Mouse (Mus musculus): ENCODE measurements around the gene Man2b2. TPM values are rescaled to one million over a fixed set of nuclear protein-coding genes. Genes with fewer than 3 reads are reported as not detected.
"Not testable (repeated sequence)": the region's sequence is repeated elsewhere in the genome, so short reads cannot be mapped to it uniquely, and the experiment has no call there.

Gene Man2b2
- total RNA-seq, 2 experiments from 2014 or later: 29.6 to 30.6 TPM

GRCm38 (mm10) chr5:36840092-36840491, 9.6 kb upstream of the Man2b2 start:
- no peak for DNase-seq (ENCODE audit: low spot score in 2 of 2)
- intact Hi-C loops (cut with DNase I): no loop called here

- intact Hi-C loops (cut with DNase I): loop anchor here (5.0 to 10.0 kb wide), 4 partner anchors 83 to 265 kb away; no protein-coding TSS in a partner anchor
- DNase-seq (ENCODE audit: low spot score in 2 of 2): no peak
Observed at GRCm38 (mm10) chr5:36839602-36840001, 9.1 kb upstream of the Man2b2 start.

GRCm38 (mm10) chr5:36839032-36839431, 8.6 kb upstream of the Man2b2 start:
- peak; percentile 70 to 75 for DNase-seq (ENCODE audit: low spot score in 2 of 2)
- intact Hi-C loops (cut with DNase I): loop anchor here (5.0 to 10.0 kb wide), 4 partner anchors 83 to 266 kb away; no protein-coding TSS in a partner anchor

- DNase-seq (ENCODE audit: low spot score in 2 of 2): peak; percentile 78 to 79
- intact Hi-C loops (cut with DNase I): loop anchor here (2.0 to 10.0 kb wide), 5 partner anchors 33 to 269 kb away; partner anchors contain the start of gene Ppp2r2c
Observed at GRCm38 (mm10) chr5:36835933-36836332, 5.5 kb upstream of the Man2b2 start.

GRCm38 (mm10) chr5:36831272-36831671, 819 bp upstream of the Man2b2 start:
- intact Hi-C loops (cut with DNase I): loop anchor here (10.0 kb wide), 1 partner anchor 274 kb away; no protein-coding TSS in a partner anchor
- DNase-seq (ENCODE audit: low spot score in 2 of 2): peak; percentile 50 to 53

- DNase-seq (ENCODE audit: low spot score in 2 of 2): no peak
- intact Hi-C loops (cut with DNase I): no loop called here
Observed at GRCm38 (mm10) chr5:36829098-36829497, 1.4 kb downstream of the Man2b2 start.

- intact Hi-C loops (cut with DNase I): no loop called here
- DNase-seq (ENCODE audit: low spot score in 2 of 2): no peak
Observed at GRCm38 (mm10) chr5:36822907-36823306, 7.5 kb downstream of the Man2b2 start.

GRCm38 (mm10) chr5:36820142-36820541, 10.3 kb downstream of the Man2b2 start:
- peak in 1 of 2 experiments; percentile 54 for DNase-seq (ENCODE audit: low spot score in 2 of 2)
- intact Hi-C loops (cut with DNase I): no loop called here

- intact Hi-C loops (cut with DNase I): no loop called here
- no peak for DNase-seq (ENCODE audit: low spot score in 2 of 2)
Observed at GRCm38 (mm10) chr5:36819742-36820141, 10.7 kb downstream of the Man2b2 start.

GRCm38 (mm10) chr5:36817738-36818137, 12.7 kb downstream of the Man2b2 start:
- intact Hi-C loops (cut with DNase I): no loop called here
- no peak for DNase-seq (ENCODE audit: low spot score in 2 of 2)

- DNase-seq (ENCODE audit: low spot score in 2 of 2): no peak
- intact Hi-C loops (cut with DNase I): no loop called here
Observed at GRCm38 (mm10) chr5:36814554-36814953, 15.9 kb downstream of the Man2b2 start.

- peak; percentile 40 to 49 for DNase-seq (ENCODE audit: low spot score in 2 of 2)
- intact Hi-C loops (cut with DNase I): no loop called here
Observed at GRCm38 (mm10) chr5:36811413-36811812, 19.0 kb downstream of the Man2b2 start.

GRCm38 (mm10) chr5:36810634-36811033, 19.8 kb downstream of the Man2b2 start:
- intact Hi-C loops (cut with DNase I): no loop called here
- DNase-seq (ENCODE audit: low spot score in 2 of 2): no peak

GRCm38 (mm10) chr5:36809123-36809522, 21.3 kb downstream of the Man2b2 start:
- intact Hi-C loops (cut with DNase I): no loop called here
- no peak for DNase-seq (ENCODE audit: low spot score in 2 of 2)

GRCm38 (mm10) chr5:36807106-36807505, 23.3 kb downstream of the Man2b2 start:
- intact Hi-C loops (cut with DNase I): no loop called here
- DNase-seq (ENCODE audit: low spot score in 2 of 2): no peak

GRCm38 (mm10) chr5:36797291-36797690, 33.2 kb downstream of the Man2b2 start:
- intact Hi-C loops (cut with DNase I): no loop called here
- DNase-seq (ENCODE audit: low spot score in 2 of 2): no peak

GRCm38 (mm10) chr5:36796296-36797014, 34.0 kb downstream of the Man2b2 start, which contains the start of gene Mrfap1:
TSS of gene Mrfap1 (minus strand) at chr5:36796772.
- intact Hi-C loops (cut with DNase I): not testable (repeated sequence)
- DNase-seq (ENCODE audit: low spot score in 2 of 2): peak; percentile 95

GRCm38 (mm10) chr5:36795647-36796295, 34.7 kb downstream of the Man2b2 start:
- peak; percentile 76 to 84 for DNase-seq (ENCODE audit: low spot score in 2 of 2)
- intact Hi-C loops (cut with DNase I): not testable (repeated sequence)

GRCm38 (mm10) chr5:36791861-36792260, 38.6 kb downstream of the Man2b2 start:
- intact Hi-C loops (cut with DNase I): no loop called here
- no peak for DNase-seq (ENCODE audit: low spot score in 2 of 2)

- DNase-seq (ENCODE audit: low spot score in 2 of 2): no peak
- intact Hi-C loops (cut with DNase I): no loop called here
Observed at GRCm38 (mm10) chr5:36786052-36786451, 44.4 kb downstream of the Man2b2 start.

- intact Hi-C loops (cut with DNase I): no loop called here
- DNase-seq (ENCODE audit: low spot score in 2 of 2): no peak
Observed at GRCm38 (mm10) chr5:36779512-36779911, 50.9 kb downstream of the Man2b2 start.

Measured in left cerebral cortex, postnatal 36 days (tissue).